Mouse (Mus musculus) T-helper 17 cell (primary cell): ENCODE data around the gene Ints2.
"Not testable (repeated sequence)": the region's sequence is repeated elsewhere in the genome, so short reads cannot be mapped to it uniquely, and the experiment has no call there.

Experiments
- in situ Hi-C, 2 experiments: fragments of 300-600 bp; cut with MboI, MseI; formaldehyde crosslinking; loops; 1 replicate in 1 of 2; 2 replicates in 1 of 2; pipeline ENCODE4 v1.15.1; 2025; ENCODE audit warnings: high pct_unique_total_duplicates in 2 of 2

Gene Ints2

DNA sequence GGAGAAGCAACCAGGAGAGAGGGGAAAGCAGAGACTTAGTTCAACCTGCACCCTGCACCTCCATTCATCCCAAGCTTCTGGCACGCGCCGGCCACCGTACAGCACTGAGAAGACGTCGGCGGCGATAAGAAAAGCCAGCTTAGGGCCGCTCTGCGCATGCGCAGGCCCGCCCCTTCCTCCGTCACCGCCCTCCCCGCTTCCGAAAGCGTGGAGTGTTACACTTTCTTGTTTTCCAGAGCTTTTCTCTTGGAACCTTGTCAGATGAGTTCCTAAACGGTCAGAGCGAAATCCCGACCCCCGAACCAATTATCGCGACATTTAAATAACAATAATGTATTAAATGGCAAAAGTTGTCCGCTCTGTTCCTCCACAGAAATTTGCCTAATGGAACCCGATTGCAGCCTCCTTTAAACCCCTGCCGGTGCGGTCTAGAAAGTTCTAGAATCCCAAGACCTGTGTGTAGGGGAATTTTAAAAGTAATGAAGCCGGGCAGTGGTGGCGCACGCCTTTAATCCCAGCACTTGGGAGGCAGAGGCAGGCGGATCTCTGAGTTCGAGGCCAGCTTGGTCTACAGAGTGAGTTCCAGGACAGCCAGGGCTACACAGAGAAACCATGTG, at the start of gene Ints2:
Gene Ints2, minus strand, starts transcription at position 116 of the 617 bp plus-strand sequence.
- in situ Hi-C loops = no loop called here

DNA sequence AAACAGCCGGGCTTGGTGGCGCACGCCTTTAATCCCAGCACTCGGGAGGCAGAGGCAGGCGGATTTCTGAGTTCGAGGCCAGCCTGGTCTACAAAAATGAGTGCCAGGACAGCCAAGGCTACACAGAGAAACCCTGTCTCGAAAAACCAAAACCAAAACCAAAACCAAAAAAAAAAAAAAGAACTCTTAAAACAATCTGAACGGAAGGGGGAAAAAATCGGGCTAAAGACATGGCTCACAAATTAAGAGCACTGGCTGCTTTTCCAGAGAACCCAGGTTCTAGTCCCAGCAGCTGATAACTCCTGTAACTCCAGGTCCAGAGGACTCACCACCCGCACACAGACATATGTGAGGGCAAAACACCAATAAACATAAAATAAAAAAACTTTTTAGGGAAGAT, 34.8 kb upstream of the Ints2 start:
- in situ Hi-C loops = not testable (repeated sequence)

DNA sequence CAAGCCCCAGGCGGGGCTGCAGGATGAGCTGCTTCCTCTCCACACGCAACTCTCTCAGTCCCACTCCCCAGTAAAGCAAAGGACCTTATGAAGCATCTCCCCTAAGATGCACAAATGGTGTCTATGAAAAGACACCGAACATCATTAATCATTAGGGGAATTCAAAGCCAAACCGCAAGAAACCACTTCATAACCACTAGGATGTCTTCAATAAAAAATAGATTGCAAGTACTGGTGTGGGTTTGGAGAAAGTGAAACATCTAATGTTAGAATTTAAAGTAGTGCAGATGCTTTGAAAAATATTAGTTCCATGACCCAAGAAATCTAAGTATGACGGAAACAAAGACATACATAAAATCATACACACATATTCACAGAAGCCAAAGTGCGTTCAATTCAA, 34.3 kb upstream of the Ints2 start:
- in situ Hi-C loops = no loop called here

DNA sequence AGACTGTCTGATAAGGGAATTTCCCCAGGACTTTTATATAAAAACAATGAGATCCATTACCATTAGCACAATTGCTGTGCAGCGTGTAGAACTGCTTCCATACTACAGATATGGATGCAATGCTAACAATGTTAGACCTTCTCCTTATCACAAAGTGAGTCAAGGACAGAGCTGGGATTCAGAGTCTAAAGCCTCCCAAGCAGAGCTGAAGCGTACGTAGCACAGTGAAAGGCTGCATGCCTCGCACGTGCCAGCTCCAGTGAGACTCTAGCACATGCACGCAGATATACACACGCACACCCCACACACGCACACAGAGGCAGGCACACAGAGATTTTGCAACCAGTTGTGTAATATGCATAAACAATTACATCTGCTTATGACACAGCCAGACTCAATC, 28.4 kb upstream of the Ints2 start:
- in situ Hi-C loops = no loop called here

DNA sequence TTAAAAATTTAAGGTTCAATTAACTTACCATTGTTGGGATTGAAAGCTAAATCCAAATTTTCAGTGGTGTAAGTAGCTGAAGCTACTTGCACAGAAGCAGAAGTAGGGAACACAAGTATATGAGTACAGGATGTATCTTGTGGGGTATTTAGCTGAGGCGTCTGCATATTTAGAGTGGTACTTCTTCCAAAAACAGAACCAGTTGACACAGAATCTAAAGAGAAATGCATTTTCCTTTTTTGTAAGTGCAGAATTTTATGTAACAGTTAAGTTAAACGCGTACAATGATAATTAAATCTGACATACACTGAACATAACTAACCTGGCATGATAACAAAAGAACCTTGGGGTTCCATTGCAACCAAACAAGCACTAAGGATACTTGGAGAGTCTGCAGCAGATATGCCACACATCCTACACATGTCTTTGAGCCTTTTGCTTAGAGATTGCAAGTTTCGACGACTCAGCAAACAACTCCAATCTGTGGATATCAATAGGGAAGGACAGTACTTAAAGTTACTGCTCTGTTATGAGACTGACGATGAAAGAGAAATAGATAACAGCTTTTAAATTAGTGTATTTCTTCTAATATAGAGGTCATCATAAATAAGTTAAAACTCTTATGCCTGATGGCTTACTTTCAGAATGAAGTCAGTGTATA, 21.2 kb upstream of the Ints2 start:
- in situ Hi-C loops = loop anchor here in 1 of 2 experiments (5.0 kb wide), 1 partner anchor 64 kb away; no protein-coding TSS in a partner anchor

DNA sequence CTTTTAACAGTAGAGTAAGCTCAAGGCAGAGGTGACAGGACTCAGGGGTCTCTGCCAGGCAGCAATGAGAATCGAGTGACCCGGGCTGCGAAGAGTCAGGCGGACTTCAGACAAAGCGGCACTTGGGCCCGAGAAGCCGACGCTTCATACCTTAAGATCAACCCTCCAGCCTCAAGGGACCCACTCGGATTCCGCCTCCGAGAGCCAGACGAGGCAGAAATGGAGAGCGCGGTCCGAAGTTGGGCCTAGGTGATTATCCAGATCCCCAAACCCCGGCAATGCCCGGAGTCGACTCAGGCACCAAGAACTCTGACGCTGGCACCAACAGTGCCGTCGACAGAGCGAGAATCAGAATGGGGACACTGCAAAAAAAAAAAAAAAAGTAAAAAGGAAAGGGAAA, 321 bp downstream of the Ints2 start:
- in situ Hi-C loops = no loop called here

DNA sequence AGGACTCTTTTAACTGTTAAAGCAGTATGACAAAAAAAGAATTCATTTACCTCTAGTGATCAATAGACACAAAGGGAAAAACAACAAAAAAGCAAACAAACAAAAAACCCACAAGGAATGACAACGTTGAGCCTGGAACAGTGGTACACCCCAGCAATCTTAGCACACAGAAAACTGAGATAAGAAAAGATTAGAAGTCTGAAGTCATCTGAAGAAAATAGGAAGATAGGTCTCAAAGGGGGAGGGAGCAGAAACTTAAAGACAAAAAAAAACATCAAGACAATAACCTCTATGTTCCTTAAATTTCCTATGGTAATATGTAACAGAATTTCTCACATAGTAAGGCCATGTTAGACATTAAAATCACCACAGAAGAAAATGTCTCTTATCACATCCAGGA, 4.0 kb downstream of the Ints2 start:
- in situ Hi-C loops = no loop called here

DNA sequence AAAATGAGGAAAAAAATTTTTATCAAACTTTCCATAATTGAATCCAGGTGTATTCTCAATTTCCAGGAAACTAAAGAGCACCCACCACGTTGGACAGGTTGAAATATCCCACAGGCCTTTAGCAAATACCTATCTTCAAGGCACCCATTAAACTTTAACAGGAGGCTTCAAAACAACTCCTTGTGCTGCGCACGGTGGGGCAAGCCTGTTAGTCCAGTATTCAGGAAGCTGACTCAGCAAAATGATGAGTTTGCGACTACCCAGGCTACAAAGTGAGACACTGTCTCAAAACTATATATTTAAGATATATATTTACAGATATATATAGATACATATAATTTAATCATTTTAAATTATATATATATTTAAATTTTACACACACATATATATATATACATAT, 24.9 kb downstream of the Ints2 start:
- in situ Hi-C loops = no loop called here

DNA sequence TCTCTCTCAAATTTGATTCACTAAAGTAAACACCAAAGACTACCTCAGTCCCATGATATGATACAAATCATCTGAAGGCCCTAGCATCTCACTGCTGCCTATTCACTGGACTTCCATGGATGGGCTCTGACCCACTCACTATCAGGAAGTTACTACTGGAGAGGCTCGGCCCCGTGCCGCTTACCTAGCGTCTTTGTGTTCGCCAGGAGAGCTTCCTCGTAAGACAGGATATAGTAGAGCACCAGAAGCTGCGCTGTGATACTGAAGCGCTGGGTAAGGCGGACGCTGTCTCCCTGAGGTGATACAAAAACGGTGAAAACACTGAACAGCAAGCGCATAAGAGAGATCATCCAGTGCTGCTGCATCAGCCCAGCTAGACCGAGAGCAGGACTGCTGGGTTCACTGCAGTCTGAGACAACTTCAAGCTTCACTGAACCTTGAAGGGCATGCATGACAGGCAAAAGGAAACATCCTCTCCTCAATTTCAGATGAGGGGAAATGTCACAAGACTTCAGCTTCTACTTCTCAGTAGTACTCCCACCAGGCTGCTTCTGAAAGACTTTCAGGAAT, 25.5 kb downstream of the Ints2 start:
- in situ Hi-C loops = no loop called here

DNA sequence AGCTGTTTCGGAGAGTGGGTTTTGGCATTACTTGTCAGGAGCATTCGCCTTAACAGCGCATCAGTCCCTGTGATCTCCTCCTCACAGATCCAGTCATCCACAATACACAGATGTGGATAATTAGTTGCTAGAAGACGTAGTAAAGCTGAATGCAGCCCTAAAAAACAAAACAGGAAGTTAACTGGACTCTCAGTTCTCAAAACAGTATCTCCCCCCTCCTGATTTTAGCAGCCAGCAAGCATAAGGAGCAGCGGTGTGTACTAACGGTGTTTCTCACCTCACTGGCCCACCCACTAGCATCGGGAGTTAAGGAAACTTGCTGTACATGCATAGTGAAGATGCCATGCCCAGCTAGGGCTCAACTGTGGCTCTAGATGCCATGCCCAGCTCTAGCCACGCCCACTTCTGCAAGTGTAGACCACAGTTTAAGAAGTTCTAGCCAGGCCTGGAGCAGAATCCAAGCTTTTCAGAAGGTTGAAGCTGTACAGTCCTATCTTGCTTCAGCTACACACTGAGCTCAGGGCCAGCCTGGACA, 30.7 kb downstream of the Ints2 start:
- in situ Hi-C loops = no loop called here

DNA sequence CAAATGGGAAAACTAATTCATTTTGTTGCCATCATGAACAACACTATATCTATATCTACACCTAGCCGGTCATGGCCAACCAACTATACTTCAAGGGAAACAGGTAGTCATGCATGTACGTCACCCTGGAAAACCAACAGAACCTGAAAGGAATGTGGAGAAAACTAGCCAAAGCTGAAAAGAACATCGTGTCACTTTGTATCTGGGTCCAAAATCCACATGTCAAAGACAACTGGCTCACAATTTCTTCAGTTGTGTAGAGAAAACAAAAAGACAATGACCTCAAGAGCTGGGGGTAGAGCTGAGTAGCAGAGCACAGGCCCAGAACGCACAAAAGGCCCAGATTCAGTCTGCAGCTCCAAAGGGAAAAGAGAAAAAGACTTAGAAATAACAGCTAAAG, 31.6 kb downstream of the Ints2 start:
- in situ Hi-C loops = no loop called here

DNA sequence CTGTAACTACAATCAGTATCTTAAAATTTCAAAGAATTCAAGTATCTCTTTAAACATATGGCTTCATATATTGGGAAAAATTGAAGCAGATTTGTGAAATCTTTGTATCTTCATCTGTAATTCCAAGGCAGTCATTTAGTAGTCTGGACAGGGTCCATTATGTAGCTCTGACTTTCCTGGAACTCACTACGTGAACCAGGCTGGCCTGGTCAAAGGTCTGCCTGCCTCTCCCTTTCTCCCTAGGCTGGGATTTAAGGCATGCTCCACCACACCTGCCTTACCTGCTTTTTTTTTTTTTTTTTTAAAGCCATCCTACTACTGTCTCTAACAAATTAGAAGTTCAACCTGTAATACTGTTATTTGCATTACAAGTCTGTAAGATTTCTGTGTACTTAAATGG, 45.6 kb downstream of the Ints2 start:
- in situ Hi-C loops = no loop called here

DNA sequence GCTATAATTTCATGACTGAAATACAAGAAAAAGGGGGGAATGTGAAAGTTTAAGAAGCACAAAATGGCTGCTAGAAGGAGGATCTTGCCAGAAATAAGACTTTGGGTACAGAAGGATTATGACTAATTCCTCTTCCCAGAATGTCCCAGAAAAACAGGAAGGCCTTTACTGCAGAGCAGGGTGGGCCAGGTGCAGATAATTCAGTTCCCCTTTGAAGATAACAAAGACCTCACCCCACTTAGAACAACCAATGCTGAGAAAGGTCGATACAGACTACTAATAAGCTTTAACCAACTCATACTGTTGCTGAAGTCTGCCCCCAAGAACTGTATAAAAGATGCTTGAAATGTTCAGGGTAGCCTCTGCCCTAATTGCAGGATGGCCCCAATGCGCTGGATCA, 48.3 kb downstream of the Ints2 start:
- in situ Hi-C loops = no loop called here

DNA sequence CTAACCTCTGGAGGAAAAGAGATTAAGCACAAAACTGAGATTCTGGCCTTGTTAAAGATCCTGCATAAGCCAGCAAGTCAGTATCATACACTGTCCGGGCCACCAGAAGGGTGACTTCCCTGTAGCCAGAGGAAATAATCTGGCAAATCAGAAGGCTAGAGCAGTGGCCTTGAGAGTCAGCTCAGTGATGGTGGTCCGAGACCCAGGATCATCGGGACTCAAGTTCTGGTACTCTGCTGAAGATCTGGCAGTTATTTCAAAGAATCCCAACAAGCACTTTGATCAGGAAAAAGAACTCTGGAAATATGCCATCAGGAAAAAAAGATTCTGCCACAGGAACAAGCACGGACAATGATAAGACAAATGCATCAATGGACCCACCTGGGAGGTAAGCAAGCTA, 51.5 kb downstream of the Ints2 start:
- in situ Hi-C loops = no loop called here

DNA sequence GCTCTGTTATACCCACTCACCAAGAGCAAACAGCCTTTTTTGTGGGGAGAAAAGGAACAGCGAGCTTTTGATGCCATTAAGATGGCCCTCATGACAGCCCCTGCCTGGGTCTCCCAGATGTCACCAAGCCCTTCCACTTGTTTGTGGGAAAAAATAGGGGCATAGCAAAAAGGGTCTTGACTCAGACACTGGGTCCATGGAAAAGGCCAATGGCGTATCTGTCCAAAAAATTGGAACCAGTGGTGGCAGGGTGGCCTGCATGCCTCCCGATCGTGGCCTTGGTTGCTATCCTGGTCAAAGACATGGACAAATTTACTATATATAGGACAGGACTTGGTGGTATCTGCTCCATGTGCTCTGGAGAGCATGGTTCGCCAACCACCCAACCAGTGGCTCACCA, 52.3 kb downstream of the Ints2 start:
- in situ Hi-C loops = no loop called here

DNA sequence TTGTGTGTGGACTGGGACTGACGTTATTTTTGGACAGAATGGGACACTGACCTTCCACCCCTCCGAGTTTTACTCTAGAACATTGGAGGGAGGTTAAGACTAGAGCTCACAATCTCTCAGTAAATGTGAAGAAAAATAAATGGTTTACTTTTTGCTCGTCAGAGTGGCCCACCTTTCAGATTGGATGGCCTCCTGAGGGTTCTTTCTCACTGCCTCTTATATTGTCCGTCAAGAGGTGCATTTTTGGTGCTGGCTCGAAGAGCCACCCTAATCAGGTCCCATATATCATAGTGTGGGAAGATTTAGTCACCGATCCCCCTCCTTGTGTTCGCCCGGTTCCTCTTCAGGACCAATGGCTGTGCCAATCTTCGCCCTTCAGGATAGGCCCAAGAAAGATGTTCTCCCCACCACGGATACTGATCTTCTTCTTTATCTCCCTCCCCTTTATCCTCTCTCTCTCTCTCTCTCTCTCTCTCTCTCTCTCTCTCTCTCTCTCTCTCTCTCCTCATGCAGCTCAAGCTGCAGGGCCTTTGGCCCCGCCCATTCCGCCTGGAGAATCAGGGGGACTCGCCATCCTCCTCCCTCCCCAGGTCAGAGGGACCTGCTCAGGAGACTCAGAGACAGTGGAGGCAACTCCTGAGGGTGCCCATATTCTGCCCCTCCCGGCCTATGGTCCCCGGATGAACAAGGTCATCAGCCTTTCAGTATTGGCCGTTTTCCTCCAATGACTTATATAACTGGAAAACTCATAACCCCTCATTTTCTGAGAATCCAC, 55.3 kb downstream of the Ints2 start:
- in situ Hi-C loops = no loop called here

DNA sequence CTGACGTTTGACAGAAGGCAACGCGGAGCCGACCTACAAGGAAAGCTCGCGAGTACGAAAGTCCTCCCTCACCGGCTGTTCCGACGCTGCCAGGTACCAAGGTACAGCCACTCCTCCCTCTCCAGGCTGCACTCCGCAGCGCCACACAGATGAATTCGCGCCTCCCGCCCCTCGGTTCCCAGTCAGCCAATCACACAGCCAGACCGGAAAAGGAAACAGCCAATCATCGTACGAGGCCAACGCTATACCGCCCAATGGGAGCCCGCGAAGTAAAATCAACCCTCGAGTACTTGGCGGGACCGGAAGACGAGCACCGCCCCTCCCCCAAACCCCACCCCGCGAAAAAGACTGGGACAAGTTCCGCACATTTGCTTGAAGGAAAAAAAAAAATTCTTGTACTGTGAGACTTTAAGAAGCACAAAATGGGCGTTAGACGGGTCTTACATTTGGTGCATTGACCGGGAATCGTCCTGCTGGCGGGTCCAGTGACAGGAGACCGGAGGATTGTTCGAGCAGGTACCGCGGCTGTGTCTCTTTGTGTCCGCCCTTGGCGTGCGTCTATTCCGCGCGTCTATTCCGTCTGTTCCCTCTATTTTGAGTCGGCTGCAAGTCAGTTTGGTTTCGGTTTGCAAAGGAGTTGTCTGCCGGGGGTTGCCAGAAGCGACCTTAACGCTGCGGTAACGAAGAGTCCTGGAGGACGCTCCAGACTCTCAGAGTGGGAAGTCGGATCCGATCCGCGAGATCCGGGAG, 56.2 kb downstream of the Ints2 start, which contains the start of gene Brip1:
Gene Brip1, minus strand, starts transcription at position 157 of the 750 bp plus-strand sequence.
- in situ Hi-C loops = no loop called here

DNA sequence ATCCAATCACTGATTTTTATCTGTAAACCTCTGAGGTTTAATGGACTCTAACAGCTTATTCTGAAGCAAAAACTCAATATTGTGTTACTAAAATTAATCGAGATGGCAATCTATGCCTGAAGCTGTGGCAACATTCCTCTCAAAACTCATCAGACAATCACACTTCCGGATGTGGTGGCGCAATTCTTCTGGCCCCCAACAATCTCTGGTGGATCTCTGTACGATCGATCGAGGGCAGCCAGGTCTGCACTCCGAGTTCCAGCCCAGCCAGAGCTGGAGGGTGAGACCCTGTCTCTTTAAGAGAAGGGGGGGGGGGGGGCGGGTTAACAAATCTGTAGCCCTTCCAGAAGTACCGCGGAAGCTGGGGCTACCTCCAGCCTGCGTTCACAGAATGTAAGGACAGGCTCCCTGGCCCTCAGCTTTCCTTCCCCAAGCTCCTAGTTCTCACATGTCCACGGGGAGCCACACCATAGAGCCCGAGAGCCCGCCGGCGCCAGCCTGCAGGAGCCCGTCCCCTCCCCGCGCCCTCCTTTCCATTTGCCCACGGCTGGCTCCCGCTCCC, 56.8 kb downstream of the Ints2 start:
- in situ Hi-C loops = no loop called here

DNA sequence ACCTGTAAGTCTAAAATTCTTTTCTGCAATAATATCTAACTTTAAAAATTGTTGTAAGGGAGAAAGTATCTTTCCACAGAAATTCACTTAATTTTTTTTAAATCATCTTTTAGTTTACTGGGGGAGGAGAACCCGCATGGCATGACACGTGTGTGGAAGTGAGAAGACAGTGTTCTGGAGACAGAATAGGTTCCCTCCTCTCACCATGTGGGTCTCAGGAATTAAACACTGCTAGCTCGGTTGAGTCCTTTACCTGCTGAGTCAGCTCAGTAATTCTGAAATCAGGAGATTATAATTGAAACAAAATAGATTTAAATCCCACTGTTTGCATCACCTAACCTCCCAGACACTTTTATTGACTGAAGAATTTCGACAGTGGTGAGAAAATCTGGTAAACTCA, 57.6 kb downstream of the Ints2 start:
- in situ Hi-C loops = no loop called here

DNA sequence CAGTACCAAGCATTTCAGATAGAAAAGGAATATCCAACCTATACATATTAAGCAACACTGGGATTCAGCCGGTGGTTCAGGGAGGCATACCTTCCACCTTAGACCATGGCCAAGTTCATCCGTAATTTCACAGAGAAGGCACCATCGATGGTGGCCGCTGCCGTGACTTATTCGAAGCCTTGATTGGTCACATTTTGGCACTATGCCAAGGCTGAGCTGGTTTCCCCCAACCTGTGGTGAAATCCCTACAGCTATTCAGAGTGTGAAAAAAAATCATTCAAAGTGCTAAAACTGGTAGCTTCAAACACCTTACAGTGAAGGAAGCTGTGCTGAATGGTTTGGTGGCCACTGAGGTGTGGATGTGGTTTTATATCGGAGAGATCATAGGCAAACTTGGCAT, 72.2 kb downstream of the Ints2 start:
- in situ Hi-C loops = not testable (repeated sequence)

DNA sequence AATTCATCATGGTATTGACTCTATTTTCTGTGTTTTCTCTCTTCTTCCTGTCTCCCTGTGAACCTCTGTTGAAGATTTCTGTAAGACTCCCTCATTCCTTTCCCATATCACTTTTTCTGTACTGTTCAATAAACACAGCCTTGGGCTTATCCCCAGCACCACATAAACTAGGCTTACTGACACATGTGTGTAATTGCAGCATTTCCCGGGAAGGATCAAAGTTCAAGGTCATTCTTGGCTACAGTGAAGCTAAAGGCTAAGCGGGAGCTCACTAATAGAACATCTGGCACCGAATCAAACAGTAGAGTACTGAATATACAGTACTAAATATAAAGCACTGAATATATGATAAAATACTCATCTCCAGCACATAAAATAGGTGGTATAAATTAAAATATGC, 81.5 kb downstream of the Ints2 start:
- in situ Hi-C loops = loop anchor here (10.0 kb wide), 2 partner anchors 321 to 331 kb away; partner anchors contain the start of gene Gm11444 (in 1 of the 2)
